Mouse (Mus musculus): ENCODE measurements at regions not wholly inside any gene's neighbourhood (a gene's known extent, or its start where the extent isn't known, plus 50 kb on each side); places are given as distances from the start of the nearest gene placed in this dataset.

DNA sequence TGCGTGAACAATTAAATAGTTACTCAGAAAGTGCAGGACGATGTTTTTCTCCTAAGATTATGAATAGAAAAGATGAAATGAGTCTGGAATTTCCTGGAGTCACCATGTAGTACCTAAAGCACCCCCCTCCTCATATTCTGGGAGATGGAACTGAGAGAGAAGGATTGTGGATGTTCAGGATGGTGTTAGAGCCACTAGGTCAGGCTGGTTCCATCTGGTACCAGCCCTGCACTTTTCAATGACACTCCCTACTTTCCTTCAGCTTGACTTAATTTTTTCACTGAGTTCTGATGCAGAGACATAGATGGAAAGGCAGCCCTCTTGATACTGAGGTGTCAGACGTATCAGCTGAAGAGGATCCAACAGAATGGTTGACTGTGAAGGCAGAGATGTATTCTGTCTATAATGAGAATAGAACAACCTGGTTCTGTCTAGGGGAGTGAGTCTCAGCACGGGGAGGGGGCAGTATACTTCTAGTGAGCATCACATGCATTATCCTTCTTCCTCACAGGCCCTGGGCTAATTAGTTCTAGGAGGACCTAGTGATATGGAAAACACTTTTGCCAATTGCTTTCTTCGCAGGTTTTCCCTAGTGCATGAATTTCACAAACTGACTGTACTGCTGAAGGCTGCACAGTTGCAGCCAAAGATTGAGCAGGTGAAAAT lies 60.8 kb upstream of the E2f3 start:
- WGBS: 85% methylated on average over 5 of the region's 5 CpGs
- Histone ChIP-seq H3K27me3 (ENCODE audit: control insufficient read depth, insufficient read depth, low read length) (no peaks in the 10 kb centered on the region), H3K4me3 (replicated peaks; ENCODE audit: low read depth, low read length) (no peak overlapping the region), H3K4me2 (ENCODE audit: low read length) (no peak overlapping the region), H3K36me3 (ENCODE audit: control insufficient read depth, insufficient read depth, low read length) (no peaks in the 10 kb centered on the region), H3K9ac (replicated peaks; ENCODE audit: low read length) (no peak overlapping the region), H3K9me3 (ENCODE audit: control insufficient read depth, low read length) (no peaks in the 10 kb centered on the region), H3K27ac (replicated peaks; ENCODE audit: low read depth, low read length) (no peak overlapping the region), H3K4me1 (ENCODE audit: control insufficient read depth, insufficient read depth, low read length) (no peaks in the 10 kb centered on the region)
- ATAC-seq (ENCODE audit: low FRiP score, low TSS enrichment): no peak
- DNase-seq: no peak

DNA sequence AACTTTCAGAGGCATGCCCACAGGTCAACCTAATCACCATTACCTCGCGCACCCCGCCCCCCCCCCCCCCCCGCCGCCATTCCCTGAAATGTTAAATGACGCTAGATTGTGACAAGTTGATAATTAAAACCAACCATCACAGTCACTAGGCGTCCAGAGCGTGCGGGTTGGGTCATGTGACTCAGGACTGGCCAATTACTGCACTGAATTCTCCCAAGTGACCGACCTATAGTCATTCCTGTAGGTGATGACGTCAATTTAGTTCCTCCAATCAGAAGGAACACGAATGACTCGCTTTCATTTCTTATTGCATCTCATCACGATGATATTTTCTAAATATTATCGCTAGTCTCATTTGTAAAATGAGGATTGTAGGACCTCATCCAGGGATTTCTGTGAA lies 60.2 kb upstream of the E2f3 start:
- WGBS: 75% methylated on average over 15 of the region's 15 CpGs
- no peaks in the 10 kb centered on the region for H3K9me3 ChIP-seq (ENCODE audit: control insufficient read depth, low read length)
- H3K4me3 ChIP-seq (replicated peaks; ENCODE audit: low read depth, low read length): no peak overlapping the region
- H3K4me1 ChIP-seq (ENCODE audit: control insufficient read depth, insufficient read depth, low read length): no peaks in the 10 kb centered on the region
- DNase-seq (peak; percentile 41), ATAC-seq (ENCODE audit: low FRiP score, low TSS enrichment) (no peak)
- no peak overlapping the region for H3K4me2 ChIP-seq (ENCODE audit: low read length)
- no peak overlapping the region for H3K9ac ChIP-seq (replicated peaks; ENCODE audit: low read length)
- no peaks in the 10 kb centered on the region for H3K27me3 ChIP-seq (ENCODE audit: control insufficient read depth, insufficient read depth, low read length)
- no peak overlapping the region for H3K27ac ChIP-seq (replicated peaks; ENCODE audit: low read depth, low read length)
- H3K36me3 ChIP-seq (ENCODE audit: control insufficient read depth, insufficient read depth, low read length): no peaks in the 10 kb centered on the region

DNA sequence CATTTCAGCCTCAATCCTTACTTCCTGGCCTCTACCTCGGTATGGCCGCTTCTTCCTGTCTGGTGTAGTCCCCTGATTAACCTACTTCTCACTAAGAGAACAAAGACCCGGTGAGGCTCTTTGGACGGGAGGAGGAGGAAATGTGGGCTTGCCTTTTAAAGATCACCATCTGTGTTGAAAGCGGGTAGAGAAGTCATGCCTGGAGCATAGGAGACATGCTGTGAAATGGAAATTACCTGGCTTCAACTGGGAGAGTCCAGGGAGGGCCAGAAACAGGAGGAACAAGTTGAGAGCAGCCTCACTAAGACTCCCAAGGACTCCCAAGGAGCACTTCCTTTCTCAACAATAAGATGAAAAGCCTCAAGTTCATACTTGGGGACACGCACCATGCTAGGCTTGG lies 59.4 kb upstream of the E2f3 start:
- no peaks in the 10 kb centered on the region for H3K27me3 ChIP-seq (ENCODE audit: control insufficient read depth, insufficient read depth, low read length)
- DNase-seq (no peak), ATAC-seq (ENCODE audit: low FRiP score, low TSS enrichment) (no peak)
- no peak overlapping the region for H3K9ac ChIP-seq (replicated peaks; ENCODE audit: low read length)
- no peaks in the 10 kb centered on the region for H3K4me1 ChIP-seq (ENCODE audit: control insufficient read depth, insufficient read depth, low read length)
- no peak overlapping the region for H3K27ac ChIP-seq (replicated peaks; ENCODE audit: low read depth, low read length)
- WGBS: 84% methylated on average over 6 of the region's 6 CpGs
- H3K4me3 ChIP-seq (replicated peaks; ENCODE audit: low read depth, low read length): no peak overlapping the region
- no peaks in the 10 kb centered on the region for H3K36me3 ChIP-seq (ENCODE audit: control insufficient read depth, insufficient read depth, low read length)
- H3K4me2 ChIP-seq (ENCODE audit: low read length): no peak overlapping the region
- no peaks in the 10 kb centered on the region for H3K9me3 ChIP-seq (ENCODE audit: control insufficient read depth, low read length)

DNA sequence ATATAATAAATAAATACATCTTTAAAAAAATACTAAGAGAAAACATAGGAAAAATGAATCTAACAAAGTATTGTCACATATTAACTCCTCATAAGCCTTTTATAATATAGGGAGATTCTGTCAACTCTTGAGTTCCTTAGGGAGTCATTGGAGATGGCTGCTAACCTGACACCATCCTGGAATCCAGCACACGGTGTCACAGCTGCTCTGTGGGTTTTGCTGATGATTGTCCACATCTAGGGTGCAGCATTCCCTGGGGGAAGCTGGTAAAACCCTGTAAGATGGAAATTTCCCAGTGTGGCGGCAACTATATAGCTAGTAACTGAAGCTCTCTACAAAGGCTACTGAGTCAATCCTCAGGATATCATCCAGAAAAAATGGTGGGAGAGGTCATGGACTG lies 58.9 kb upstream of the E2f3 start:
- Histone ChIP-seq H3K36me3 (ENCODE audit: control insufficient read depth, insufficient read depth, low read length) (no peaks in the 10 kb centered on the region), H3K27ac (replicated peaks; ENCODE audit: low read depth, low read length) (no peak overlapping the region), H3K27me3 (ENCODE audit: control insufficient read depth, insufficient read depth, low read length) (no peaks in the 10 kb centered on the region), H3K9me3 (ENCODE audit: control insufficient read depth, low read length) (no peaks in the 10 kb centered on the region), H3K4me3 (replicated peaks; ENCODE audit: low read depth, low read length) (no peak overlapping the region), H3K4me1 (ENCODE audit: control insufficient read depth, insufficient read depth, low read length) (no peaks in the 10 kb centered on the region), H3K4me2 (ENCODE audit: low read length) (no peak overlapping the region), H3K9ac (replicated peaks; ENCODE audit: low read length) (no peak overlapping the region)
- ATAC-seq (ENCODE audit: low FRiP score, low TSS enrichment) (no peak), DNase-seq (no peak)
- 90% methylated on average over 2 of the region's 2 CpGs for WGBS

DNA sequence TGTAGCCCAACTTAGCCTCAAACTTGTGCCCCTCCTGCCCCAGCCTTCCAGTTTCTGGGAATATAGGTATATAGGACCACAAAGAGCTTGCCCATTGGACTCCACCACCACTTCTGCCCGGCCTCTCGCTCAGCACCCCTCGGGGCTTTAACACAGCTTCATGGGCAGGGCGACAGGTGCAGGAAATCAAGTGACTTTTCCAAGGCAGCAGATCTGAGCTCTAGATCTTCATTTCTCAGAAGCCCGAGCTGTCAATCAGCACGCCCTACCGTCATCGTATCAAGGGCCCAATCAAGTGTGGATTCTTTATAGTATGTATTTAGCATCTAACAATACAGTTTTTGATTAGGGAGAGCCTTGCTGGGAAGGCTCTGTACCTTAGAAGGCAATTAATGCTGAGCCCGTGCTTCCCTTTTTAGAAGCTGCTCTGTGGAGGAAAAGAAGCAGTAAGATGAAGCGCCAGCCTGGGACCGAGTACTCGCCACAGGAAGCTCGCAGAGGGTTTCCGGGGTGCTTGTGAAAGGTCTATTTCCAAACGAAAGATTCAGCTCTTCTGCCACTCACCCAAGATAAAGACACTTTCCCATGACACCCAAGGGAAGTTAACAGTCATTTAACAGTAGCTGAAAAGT lies 56.9 kb upstream of the E2f3 start:
- H3K27me3 ChIP-seq (ENCODE audit: control insufficient read depth, insufficient read depth, low read length): no peaks in the 10 kb centered on the region
- ATAC-seq (ENCODE audit: low FRiP score, low TSS enrichment): no peak
- no peaks in the 10 kb centered on the region for H3K9me3 ChIP-seq (ENCODE audit: control insufficient read depth, low read length)
- 80% methylated on average over 15 of the region's 15 CpGs for WGBS
- H3K4me2 ChIP-seq (ENCODE audit: low read length): no peak overlapping the region
- H3K36me3 ChIP-seq (ENCODE audit: control insufficient read depth, insufficient read depth, low read length): no peaks in the 10 kb centered on the region
- DNase-seq: no peak
- no peak overlapping the region for H3K9ac ChIP-seq (replicated peaks; ENCODE audit: low read length)
- H3K27ac ChIP-seq (replicated peaks; ENCODE audit: low read depth, low read length): no peak overlapping the region
- H3K4me3 ChIP-seq (replicated peaks; ENCODE audit: low read depth, low read length): no peak overlapping the region
- no peaks in the 10 kb centered on the region for H3K4me1 ChIP-seq (ENCODE audit: control insufficient read depth, insufficient read depth, low read length)

DNA sequence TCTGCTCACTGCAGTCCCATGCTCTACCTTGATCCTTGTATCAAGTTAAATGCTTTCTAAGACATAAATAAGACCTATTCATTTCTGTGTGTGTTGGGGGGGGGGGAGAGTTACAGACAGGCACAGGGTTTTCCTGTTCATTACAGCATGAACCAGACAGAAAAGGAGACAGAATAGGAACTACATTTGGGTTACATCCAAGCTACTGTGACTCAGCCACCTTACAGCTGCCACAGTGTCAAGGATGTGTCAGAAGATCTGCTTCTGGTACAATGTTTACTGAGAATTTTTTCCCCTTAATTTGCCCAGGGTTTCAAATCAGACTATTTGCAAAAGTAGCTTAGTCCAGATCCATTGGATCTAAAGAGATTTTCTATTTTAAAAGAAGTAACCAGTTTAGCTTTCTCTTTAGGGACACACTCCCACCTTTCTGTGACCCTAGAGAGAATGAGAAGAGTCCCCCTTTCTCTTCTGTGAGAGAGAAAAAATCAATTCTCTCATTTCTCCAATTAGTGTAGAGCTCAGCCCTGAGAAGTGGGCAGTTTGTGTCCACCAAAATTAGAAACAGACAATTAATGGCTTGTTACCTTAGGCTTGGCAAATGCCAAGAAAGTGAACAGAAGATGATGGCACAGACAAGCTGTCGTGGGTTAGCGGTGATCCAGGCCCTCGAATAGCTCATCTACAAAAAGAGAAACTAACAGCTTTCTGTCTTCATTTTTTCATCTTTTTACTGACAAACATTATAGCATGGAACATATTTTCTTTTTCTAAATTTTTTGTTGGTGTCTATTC lies 55.8 kb upstream of the E2f3 start:
- Histone ChIP-seq H3K4me2 (ENCODE audit: low read length) (no peak overlapping the region), H3K9ac (replicated peaks; ENCODE audit: low read length) (no peak overlapping the region), H3K9me3 (ENCODE audit: control insufficient read depth, low read length) (no peaks in the 10 kb centered on the region), H3K4me3 (replicated peaks; ENCODE audit: low read depth, low read length) (no peak overlapping the region), H3K27me3 (ENCODE audit: control insufficient read depth, insufficient read depth, low read length) (no peaks in the 10 kb centered on the region), H3K36me3 (ENCODE audit: control insufficient read depth, insufficient read depth, low read length) (no peaks in the 10 kb centered on the region), H3K4me1 (ENCODE audit: control insufficient read depth, insufficient read depth, low read length) (no peaks in the 10 kb centered on the region), H3K27ac (replicated peaks; ENCODE audit: low read depth, low read length) (no peak overlapping the region)
- WGBS: 94% methylated on average over 3 of the region's 3 CpGs
- DNase-seq (no peak), ATAC-seq (ENCODE audit: low FRiP score, low TSS enrichment) (no peak)

DNA sequence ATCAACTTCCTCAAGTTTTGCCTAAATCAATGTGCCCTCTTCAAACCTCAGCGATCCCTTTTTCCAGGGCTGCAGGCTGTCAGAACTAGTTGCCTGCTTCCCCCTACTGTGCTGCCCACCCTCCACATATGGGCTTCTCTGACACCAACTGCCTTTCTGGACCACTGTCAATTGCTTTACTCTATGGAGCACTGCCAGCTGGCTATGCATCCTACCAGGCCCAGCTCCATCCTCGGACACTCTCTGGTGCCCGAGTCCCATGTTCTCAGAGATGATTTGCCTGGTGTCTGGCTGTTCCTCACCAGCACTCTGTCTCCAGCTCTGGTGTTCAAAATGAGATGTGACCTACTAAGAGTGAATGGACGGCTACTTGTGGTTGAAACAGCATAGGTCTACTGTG lies 54.4 kb upstream of the E2f3 start:
- Histone ChIP-seq H3K27me3 (ENCODE audit: control insufficient read depth, insufficient read depth, low read length) (no peaks in the 10 kb centered on the region), H3K27ac (replicated peaks; ENCODE audit: low read depth, low read length) (no peak overlapping the region), H3K4me2 (ENCODE audit: low read length) (no peak overlapping the region), H3K9me3 (ENCODE audit: control insufficient read depth, low read length) (peaks cover under 1% of the 10 kb centered on the region; the same call in 1 of the 2 replicates), H3K4me1 (ENCODE audit: control insufficient read depth, insufficient read depth, low read length) (no peaks in the 10 kb centered on the region), H3K36me3 (ENCODE audit: control insufficient read depth, insufficient read depth, low read length) (no peaks in the 10 kb centered on the region), H3K9ac (replicated peaks; ENCODE audit: low read length) (no peak overlapping the region), H3K4me3 (replicated peaks; ENCODE audit: low read depth, low read length) (no peak overlapping the region)
- 85% methylated on average over 4 of the region's 4 CpGs for WGBS
- DNase-seq (no peak), ATAC-seq (ENCODE audit: low FRiP score, low TSS enrichment) (no peak)

DNA sequence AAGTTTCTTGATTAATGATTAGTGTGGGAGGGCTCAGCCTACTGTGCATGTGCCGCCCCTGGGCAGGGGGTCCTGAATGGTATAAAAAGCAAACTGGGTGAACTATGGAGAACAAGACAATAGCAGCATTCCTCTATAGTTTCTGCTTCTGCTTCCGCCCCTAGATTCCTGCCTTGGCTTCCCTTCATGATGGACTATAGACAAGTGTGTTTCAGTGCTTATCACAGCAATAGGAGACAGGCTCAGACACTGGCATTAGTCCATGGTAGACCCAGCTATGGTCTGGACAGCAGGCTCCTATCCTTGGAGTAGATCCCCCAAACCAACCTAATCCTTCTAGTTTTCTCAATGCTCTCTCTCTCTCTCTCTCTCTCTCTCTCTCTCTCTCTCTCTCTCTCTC lies 53.9 kb upstream of the E2f3 start:
- no peak overlapping the region for H3K4me2 ChIP-seq (ENCODE audit: low read length)
- H3K27me3 ChIP-seq (ENCODE audit: control insufficient read depth, insufficient read depth, low read length): no peaks in the 10 kb centered on the region
- no peak overlapping the region for H3K9ac ChIP-seq (replicated peaks; ENCODE audit: low read length)
- 78% methylated on average over 2 of the region's 2 CpGs for WGBS
- ATAC-seq (ENCODE audit: low FRiP score, low TSS enrichment) (no peak), DNase-seq (no peak)
- H3K36me3 ChIP-seq (ENCODE audit: control insufficient read depth, insufficient read depth, low read length): no peaks in the 10 kb centered on the region
- no peak overlapping the region for H3K27ac ChIP-seq (replicated peaks; ENCODE audit: low read depth, low read length)
- H3K4me1 ChIP-seq (ENCODE audit: control insufficient read depth, insufficient read depth, low read length): no peaks in the 10 kb centered on the region
- H3K4me3 ChIP-seq (replicated peaks; ENCODE audit: low read depth, low read length): no peak overlapping the region
- peaks cover 3% of the 10 kb centered on the region; the same call in 1 of the 2 replicates for H3K9me3 ChIP-seq (ENCODE audit: control insufficient read depth, low read length)
